Mouse (Mus musculus): ENCODE results near the gene Ctsll3. TPM values are rescaled to one million over a fixed set of nuclear protein-coding genes. Genes with fewer than 3 reads are reported as not detected.

The Ctsll3 gene
- total RNA-seq, 1 experiment = not detected

GRCm38 (mm10) chr13:60757292-60757691 is 45.4 kb downstream of the Ctsll3 start:
- TF ChIP-seq HCFC1 (IDR thresholded peaks at IDR 0.05; ENCODE audit: borderline replicate concordance, insufficient read depth, low read length) (no peak), ZNF384 (IDR thresholded peaks at IDR 0.05; ENCODE audit: low read depth, low read length) (no peak), MAFK (IDR thresholded peaks at IDR 0.05; ENCODE audit: insufficient read depth, low read depth, low read length) (no peak), ZC3H11A (IDR thresholded peaks at IDR 0.05; ENCODE audit: borderline replicate concordance, low read depth, low read length) (no peak), CHD2 (IDR thresholded peaks at IDR 0.05; ENCODE audit: low read depth, low read length) (no peak)
- Histone ChIP-seq H3K27ac (ENCODE audit: insufficient read depth, low read depth, low read length, poor library complexity, severe bottlenecking) (no peak overlapping the region), H3K9me3 (ENCODE audit: control insufficient read depth, insufficient read depth, low read depth, low read length) (no peaks in the 10 kb centered on the region), H3K4me3 (ENCODE audit: insufficient read depth in 1 of 2, low read depth in 1 of 2, low read length in 2 of 2, poor library complexity in 1 of 2, severe bottlenecking in 1 of 2) (no peak overlapping the region), H3K9ac (ENCODE audit: insufficient read depth, low read depth, low read length, poor library complexity, severe bottlenecking) (no peak overlapping the region), H3K4me1 (ENCODE audit: control insufficient read depth in 2 of 2, insufficient read depth in 2 of 2, low read length in 2 of 2, poor library complexity in 1 of 2) (no peaks in the 10 kb centered on the region), H3K36me3 (ENCODE audit: control insufficient read depth, insufficient read depth, low read length, poor library complexity, severe bottlenecking) (peaks cover 28% of the 10 kb centered on the region; the same call in 1 of the 2 replicates)
- no peak for DNase-seq (ENCODE audit: low read depth, low spot score)
- in situ Hi-C loops (cut with MboI; ENCODE audit: low sequenced_read_pairs in 2 of 2, unreplicated experiment in 2 of 2) = loop anchor here in 1 of 2 experiments (5.0 kb wide), 1 partner anchor 55 kb away; no protein-coding TSS in a partner anchor

DNA sequence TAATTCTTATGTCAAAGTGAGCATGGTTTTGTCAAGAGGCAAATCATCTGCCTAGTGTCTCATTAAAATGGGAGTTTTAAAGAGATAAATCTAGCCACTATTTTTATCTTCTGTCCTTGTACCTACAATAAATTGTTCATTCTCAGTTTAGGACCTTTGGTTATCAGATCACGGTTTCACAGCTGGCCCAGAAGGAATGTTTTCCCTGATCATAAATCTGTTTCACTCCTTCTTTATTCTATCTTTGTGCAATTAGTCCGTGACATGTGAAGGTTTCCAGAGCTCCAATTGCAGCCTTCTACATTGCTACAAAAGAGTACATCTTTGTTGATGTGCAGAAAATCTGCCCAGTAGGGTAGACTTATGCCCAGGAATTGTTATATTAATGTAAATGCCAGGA is 47.4 kb downstream of the Ctsll3 start:
- TF ChIP-seq ZNF384 (IDR thresholded peaks at IDR 0.05; ENCODE audit: low read depth, low read length) (no peak), HCFC1 (IDR thresholded peaks at IDR 0.05; ENCODE audit: borderline replicate concordance, insufficient read depth, low read length) (no peak), MAFK (IDR thresholded peaks at IDR 0.05; ENCODE audit: insufficient read depth, low read depth, low read length) (no peak), CHD2 (IDR thresholded peaks at IDR 0.05; ENCODE audit: low read depth, low read length) (no peak), ZC3H11A (IDR thresholded peaks at IDR 0.05; ENCODE audit: borderline replicate concordance, low read depth, low read length) (no peak)
- Histone ChIP-seq H3K27ac (ENCODE audit: insufficient read depth, low read depth, low read length, poor library complexity, severe bottlenecking) (no peak overlapping the region), H3K4me1 (ENCODE audit: control insufficient read depth in 2 of 2, insufficient read depth in 2 of 2, low read length in 2 of 2, poor library complexity in 1 of 2) (no peaks in the 10 kb centered on the region), H3K9me3 (ENCODE audit: control insufficient read depth, insufficient read depth, low read depth, low read length) (no peaks in the 10 kb centered on the region), H3K9ac (ENCODE audit: insufficient read depth, low read depth, low read length, poor library complexity, severe bottlenecking) (no peak overlapping the region), H3K4me3 (ENCODE audit: insufficient read depth in 1 of 2, low read depth in 1 of 2, low read length in 2 of 2, poor library complexity in 1 of 2, severe bottlenecking in 1 of 2) (no peak overlapping the region), H3K36me3 (ENCODE audit: control insufficient read depth, insufficient read depth, low read length, poor library complexity, severe bottlenecking) (peaks cover 19% of the 10 kb centered on the region; the same call in 1 of the 2 replicates)
- in situ Hi-C loops (cut with MboI; ENCODE audit: low sequenced_read_pairs in 2 of 2, unreplicated experiment in 2 of 2) = loop anchor here in 1 of 2 experiments (5.0 kb wide), 1 partner anchor 57 kb away; no protein-coding TSS in a partner anchor
- no peak for DNase-seq (ENCODE audit: low read depth, low spot score)

DNA sequence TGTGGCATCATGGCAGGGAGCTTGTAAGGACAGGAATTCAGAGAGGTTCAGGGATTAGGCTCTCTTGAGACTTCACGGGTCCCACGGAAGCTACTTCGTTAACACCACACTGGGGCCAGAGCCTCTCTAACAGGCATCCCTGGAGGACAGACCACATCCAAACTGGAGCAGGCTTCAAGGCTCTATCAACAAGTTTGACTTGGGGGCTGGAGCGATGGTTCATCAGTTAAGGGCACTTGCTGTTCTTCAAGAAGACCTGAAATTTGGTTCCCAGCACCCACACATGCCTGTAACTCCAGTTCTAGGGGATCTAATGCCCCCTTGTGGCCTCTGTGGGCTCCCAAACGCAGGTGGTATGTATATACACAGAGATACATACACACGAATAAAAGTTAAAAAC is 49.4 kb downstream of the Ctsll3 start:
- DNase-seq (ENCODE audit: low read depth, low spot score) = no peak
- in situ Hi-C loops (cut with MboI; ENCODE audit: low sequenced_read_pairs in 2 of 2, unreplicated experiment in 2 of 2) = no loop called here
- H3K36me3 ChIP-seq (ENCODE audit: control insufficient read depth, insufficient read depth, low read length, poor library complexity, severe bottlenecking) = peaks cover 32% of the 10 kb centered on the region; the same call in 1 of the 2 replicates

DNA sequence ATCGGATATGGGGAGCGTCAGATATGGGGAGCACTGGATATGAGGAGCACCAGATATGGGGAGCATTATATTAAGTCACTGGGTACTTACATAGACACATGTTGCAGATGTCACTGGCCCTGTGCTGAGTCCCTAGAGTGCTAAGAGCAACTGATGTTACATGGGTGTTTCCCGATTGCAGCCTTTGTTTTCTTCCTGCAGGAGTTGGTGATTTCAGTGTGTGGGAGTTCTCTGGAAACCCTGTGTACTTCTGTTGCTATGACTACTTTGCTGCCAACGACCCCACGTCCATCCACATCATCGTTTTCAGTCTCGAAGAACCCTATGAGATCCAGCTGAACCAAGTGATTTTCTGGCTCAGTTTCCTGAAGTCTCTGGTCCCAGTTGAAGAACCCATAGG is 51.7 kb downstream of the Ctsll3 start:
- peaks cover 32% of the 10 kb centered on the region; the same call in 1 of the 2 replicates for H3K36me3 ChIP-seq (ENCODE audit: control insufficient read depth, insufficient read depth, low read length, poor library complexity, severe bottlenecking)

More for the DNA sequence above, 49.4 kb downstream of the Ctsll3 start:
- no peak for TF ChIP-seq HCFC1 (IDR thresholded peaks at IDR 0.05; ENCODE audit: borderline replicate concordance, insufficient read depth, low read length)
- TF ChIP-seq ZC3H11A (IDR thresholded peaks at IDR 0.05; ENCODE audit: borderline replicate concordance, low read depth, low read length) = no peak
- TF ChIP-seq ZNF384 (IDR thresholded peaks at IDR 0.05; ENCODE audit: low read depth, low read length) = no peak
- no peak for TF ChIP-seq CHD2 (IDR thresholded peaks at IDR 0.05; ENCODE audit: low read depth, low read length)
- TF ChIP-seq MAFK (IDR thresholded peaks at IDR 0.05; ENCODE audit: insufficient read depth, low read depth, low read length) = no peak
- Histone ChIP-seq H3K4me3 (ENCODE audit: insufficient read depth in 1 of 2, low read depth in 1 of 2, low read length in 2 of 2, poor library complexity in 1 of 2, severe bottlenecking in 1 of 2) (no peak overlapping the region), H3K4me1 (ENCODE audit: control insufficient read depth in 2 of 2, insufficient read depth in 2 of 2, low read length in 2 of 2, poor library complexity in 1 of 2) (no peaks in the 10 kb centered on the region), H3K27ac (ENCODE audit: insufficient read depth, low read depth, low read length, poor library complexity, severe bottlenecking) (no peak overlapping the region), H3K9ac (ENCODE audit: insufficient read depth, low read depth, low read length, poor library complexity, severe bottlenecking) (no peak overlapping the region), H3K9me3 (ENCODE audit: control insufficient read depth, insufficient read depth, low read depth, low read length) (no peaks in the 10 kb centered on the region)

More for the DNA sequence above, 51.7 kb downstream of the Ctsll3 start:
- Histone ChIP-seq H3K9ac (ENCODE audit: insufficient read depth, low read depth, low read length, poor library complexity, severe bottlenecking) (no peak overlapping the region), H3K4me3 (ENCODE audit: insufficient read depth in 1 of 2, low read depth in 1 of 2, low read length in 2 of 2, poor library complexity in 1 of 2, severe bottlenecking in 1 of 2) (no peak overlapping the region), H3K27ac (ENCODE audit: insufficient read depth, low read depth, low read length, poor library complexity, severe bottlenecking) (no peak overlapping the region), H3K4me1 (ENCODE audit: control insufficient read depth in 2 of 2, insufficient read depth in 2 of 2, low read length in 2 of 2, poor library complexity in 1 of 2) (no peaks in the 10 kb centered on the region), H3K9me3 (ENCODE audit: control insufficient read depth, insufficient read depth, low read depth, low read length) (no peaks in the 10 kb centered on the region)
- in situ Hi-C loops (cut with MboI; ENCODE audit: low sequenced_read_pairs in 2 of 2, unreplicated experiment in 2 of 2) = no loop called here
- no peak for TF ChIP-seq ZNF384 (IDR thresholded peaks at IDR 0.05; ENCODE audit: low read depth, low read length)
- TF ChIP-seq ZC3H11A (IDR thresholded peaks at IDR 0.05; ENCODE audit: borderline replicate concordance, low read depth, low read length) = no peak
- TF ChIP-seq MAFK (IDR thresholded peaks at IDR 0.05; ENCODE audit: insufficient read depth, low read depth, low read length) = no peak
- TF ChIP-seq HCFC1 (IDR thresholded peaks at IDR 0.05; ENCODE audit: borderline replicate concordance, insufficient read depth, low read length) = no peak
- TF ChIP-seq CHD2 (IDR thresholded peaks at IDR 0.05; ENCODE audit: low read depth, low read length) = no peak
- no peak for DNase-seq (ENCODE audit: low read depth, low spot score)
